Comparison of ENCODE assay signal across 16 mouse cellular contexts in genomic region chr12:100924646-100925339, GRCm38 (mm10). TPM values are rescaled to one million over a fixed set of nuclear protein-coding genes. Genes with fewer than 3 reads are reported as not detected.
A peak's percentile ranks its signal among the peaks of the same experiment; 100 is the strongest.
DNase-seq lines count a peak whose midpoint lies in the region; ATAC-seq lines count a peak whose summit lies in the region.
"Had no signal": no experiment of that assay in that cellular context is flagged by ENCODE, and none has a peak within 500 bp of the region (broad histone marks: within the 10 kb centered on the region; RNA-seq: fewer than 3 reads in every experiment).

No protein-coding gene starts in this region.

- ATAC-seq in liver, embryonic 12.5 days: no peak
- peak; percentile 89 for ATAC-seq in megakaryocyte, adult 5-6 weeks (ENCODE audit: poor library complexity, severe bottlenecking)
- ATAC-seq: forebrain, embryonic 14.5 days had no signal

- H3K4me3 ChIP-seq in liver, embryonic 12.5 days: no peak overlapping the region
- no peak overlapping the region for H3K4me3 ChIP-seq in limb, embryonic 10.5 days
- H3K4me3 ChIP-seq: embryonic facial prominence, embryonic 10.5 days; heart, embryonic 13.5 days had no signal

- H3K4me1 ChIP-seq in liver, embryonic 12.5 days: no peaks in the 10 kb centered on the region
- no peaks in the 10 kb centered on the region for H3K4me1 ChIP-seq in limb, embryonic 10.5 days
- H3K4me1 ChIP-seq: embryonic facial prominence, embryonic 10.5 days; heart, embryonic 13.5 days had no signal

- H3K27me3 ChIP-seq in liver, embryonic 12.5 days (replicated peaks): no peaks in the 10 kb centered on the region
- H3K27me3 ChIP-seq in limb, embryonic 10.5 days (ENCODE audit: low read depth, poor library complexity, severe bottlenecking): no peaks in the 10 kb centered on the region

- H3K36me3 ChIP-seq in liver, embryonic 12.5 days: peaks cover 95% of the 10 kb centered on the region
- peaks cover 26% of the 10 kb centered on the region for H3K36me3 ChIP-seq in limb, embryonic 10.5 days

- no peak overlapping the region for H3K9ac ChIP-seq in liver, embryonic 12.5 days
- H3K9ac ChIP-seq: heart, embryonic 13.5 days had no signal

- H3K4me2 ChIP-seq in liver, embryonic 12.5 days: no peak overlapping the region
- H3K4me2 ChIP-seq: heart, embryonic 13.5 days had no signal

- WGBS in liver, embryonic 12.5 days (ENCODE audit: insufficient replicate concordance): 73% methylated on average over 15 of the region's 15 CpGs
- 88% methylated on average over 15 of the region's 15 CpGs for WGBS in limb, embryonic 10.5 days

- DNase-seq in adrenal gland, adult 8-10 months: peak; percentile 24
- DNase-seq in adrenal gland, postnatal 4 days (ENCODE audit: low spot score in 2 of 2): no peak
- DNase-seq in liver: peak; percentile 24
- peak; percentile 39 for DNase-seq in adrenal gland, postnatal 14 days
- no peak for DNase-seq in limb, embryonic 10.5 days (ENCODE audit: low spot score)
- DNase-seq in spleen, postnatal 4 days (ENCODE audit: low spot score in 2 of 2): no peak
- DNase-seq: gastrocnemius, postnatal 25 days; heart, postnatal 36 days; layer of hippocampus, adult 9-11 months; lung, adult 2 months; thymus, postnatal 4 days had no signal

- H3K9me3 ChIP-seq in liver, embryonic 12.5 days (replicated peaks): no peaks in the 10 kb centered on the region
- H3K9me3 ChIP-seq in limb, embryonic 10.5 days (replicated peaks): no peaks in the 10 kb centered on the region
- H3K9me3 ChIP-seq: embryonic facial prominence, embryonic 10.5 days; heart, embryonic 13.5 days had no signal

- H3K27ac ChIP-seq in liver, embryonic 12.5 days: no peak overlapping the region
- H3K27ac ChIP-seq in limb, embryonic 10.5 days: no peak overlapping the region
- H3K27ac ChIP-seq: embryonic facial prominence, embryonic 10.5 days; heart, embryonic 13.5 days had no signal

RNA-seq across cellular contexts. Expression of gene Gpr68, which starts 16.8 kb away (rescaled TPM):
- 1 to 10 TPM; 1.3 to 4.4 (median 2.1) TPM for total RNA-seq in adrenal gland, adult 8-10 months (2022)
- 1 to 10 TPM; 2.5 to 2.8 TPM for total RNA-seq in adrenal gland, postnatal 4 days (2021)
- polyA plus RNA-seq in liver, embryonic 12.5 days (2016; fragmentation: Nextera tagmentation; extraction: Ambion mirVana): 0.04 TPM in 1 of 2 replicates, not detected in the other
- total RNA-seq in adrenal gland, postnatal 14 days (2021): 0.85 and 3.1 TPM in 2 replicates
- total RNA-seq in megakaryocyte, adult 5-6 weeks (2015): 0.11 and 1.1 TPM in 2 replicates
- total RNA-seq in megakaryocyte, adult 5-6 weeks (2017): 0.49 and 0.77 TPM in 2 replicates
- 0.23 and 0.30 TPM in 2 replicates for polyA plus RNA-seq in limb, embryonic 10.5 days (2016; fragmentation: Nextera tagmentation; extraction: Ambion mirVana)

Comparison
In these comparisons a context has a peak if more than half of its experiments do, and no peak if none do; other contexts are left out.
1. DNase-seq: peak in adrenal gland, adult 8-10 months (single experiment), liver (single experiment) and adrenal gland, postnatal 14 days (single experiment); none in adrenal gland, postnatal 4 days (0 of 2), limb, embryonic 10.5 days (single experiment) and spleen, postnatal 4 days (0 of 2).